Mouse (Mus musculus) gastrocnemius, adult 8-10 months (tissue): ENCODE data around the gene Cd52. TPM values are rescaled to one million over a fixed set of nuclear protein-coding genes. Genes with fewer than 3 reads are reported as not detected.
A peak's percentile ranks its signal among the peaks of the same experiment; 100 is the strongest.
"Not testable (repeated sequence)": the region's sequence is repeated elsewhere in the genome, so short reads cannot be mapped to it uniquely, and the experiment has no call there.

Experiments used
- DNase-seq, 2 experiments: peaks; one replicate each; pipeline ENCODE4 v3.0.0; 2022; ENCODE audit warnings: low spot score in 2 of 2
- total RNA-seq, 4 experiments: library from RNA; stranded (reverse); gene quantifications; 2 replicates each; pipeline ENCODE4 v1.2.4; 2022

The Cd52 gene
- total RNA-seq, result under 1 TPM in 1 of 4 experiments, not detected in 3; 0.85 TPM

DNA sequence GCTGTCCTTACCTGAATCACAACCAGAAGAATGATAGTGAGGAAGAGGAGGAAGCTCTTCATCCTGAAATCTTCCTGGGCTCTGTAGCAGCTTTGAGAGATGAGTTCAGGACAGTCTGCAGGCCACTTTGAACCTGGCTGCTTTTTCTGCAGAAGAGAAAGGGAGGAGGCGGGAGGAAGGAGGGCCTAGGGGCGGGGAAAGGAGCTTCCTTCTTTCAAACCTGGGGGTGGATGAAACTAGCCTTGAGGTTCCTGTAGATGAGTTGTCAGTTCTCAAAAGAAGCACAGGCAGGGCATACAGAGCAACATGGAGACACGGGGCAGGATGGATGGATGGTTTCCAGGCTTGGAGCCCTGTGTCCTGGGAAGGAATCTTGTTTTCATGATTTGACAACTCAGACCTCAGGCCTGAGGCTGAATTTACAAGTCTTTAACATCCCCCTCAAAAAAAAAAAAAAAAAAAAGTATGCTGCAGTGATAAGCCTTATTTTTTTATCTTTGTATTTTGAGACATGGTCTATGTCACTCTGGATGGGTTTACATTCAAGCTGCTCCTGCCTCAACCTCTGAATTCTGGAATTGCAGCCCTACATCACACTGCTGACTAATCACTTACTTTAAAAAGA lies at the start of gene Cd52:
TSS of gene Cd52 (minus strand) at position 160 of the 625 bp plus-strand sequence.
- DNase-seq, result no peak

DNA sequence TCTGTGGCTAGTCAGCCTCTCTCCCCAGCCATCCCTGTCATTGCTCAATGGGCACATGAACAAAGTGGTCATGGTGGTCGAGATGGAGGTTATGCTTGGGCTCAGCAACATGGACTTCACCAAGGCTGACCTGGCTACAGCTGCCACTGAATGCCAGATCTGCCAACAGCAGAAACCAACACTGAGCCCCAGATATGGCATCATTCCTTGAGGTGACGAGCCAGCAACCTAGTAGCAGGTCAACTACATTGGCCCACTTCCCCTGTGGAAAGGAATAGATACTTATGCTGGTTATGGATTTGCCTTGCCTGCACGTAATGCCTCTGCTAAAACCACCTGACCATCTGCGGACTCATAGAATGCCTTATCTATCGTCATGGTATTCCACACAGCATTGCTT lies 49.4 kb upstream of the Cd52 start:
- not testable (repeated sequence) for DNase-seq

DNA sequence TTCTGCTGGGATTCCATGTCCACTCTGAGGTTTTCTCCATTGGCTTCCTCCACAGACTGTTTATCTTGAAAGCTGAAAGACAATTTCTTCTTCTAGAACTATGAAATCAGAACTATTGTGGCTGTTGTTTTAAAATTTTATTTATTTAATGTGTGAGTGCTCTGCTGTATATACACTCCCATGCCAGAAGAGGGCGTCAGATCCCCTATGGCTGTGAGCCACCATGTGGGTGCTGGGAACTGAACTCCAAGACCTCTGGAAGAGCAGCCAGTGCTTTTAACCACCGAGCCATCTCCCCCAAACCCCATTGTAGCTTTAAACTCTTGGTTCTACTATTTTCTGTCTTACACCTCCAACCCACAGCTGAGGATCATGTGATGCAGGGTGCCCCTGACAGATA lies 44.0 kb upstream of the Cd52 start:
- DNase-seq, result no peak

DNA sequence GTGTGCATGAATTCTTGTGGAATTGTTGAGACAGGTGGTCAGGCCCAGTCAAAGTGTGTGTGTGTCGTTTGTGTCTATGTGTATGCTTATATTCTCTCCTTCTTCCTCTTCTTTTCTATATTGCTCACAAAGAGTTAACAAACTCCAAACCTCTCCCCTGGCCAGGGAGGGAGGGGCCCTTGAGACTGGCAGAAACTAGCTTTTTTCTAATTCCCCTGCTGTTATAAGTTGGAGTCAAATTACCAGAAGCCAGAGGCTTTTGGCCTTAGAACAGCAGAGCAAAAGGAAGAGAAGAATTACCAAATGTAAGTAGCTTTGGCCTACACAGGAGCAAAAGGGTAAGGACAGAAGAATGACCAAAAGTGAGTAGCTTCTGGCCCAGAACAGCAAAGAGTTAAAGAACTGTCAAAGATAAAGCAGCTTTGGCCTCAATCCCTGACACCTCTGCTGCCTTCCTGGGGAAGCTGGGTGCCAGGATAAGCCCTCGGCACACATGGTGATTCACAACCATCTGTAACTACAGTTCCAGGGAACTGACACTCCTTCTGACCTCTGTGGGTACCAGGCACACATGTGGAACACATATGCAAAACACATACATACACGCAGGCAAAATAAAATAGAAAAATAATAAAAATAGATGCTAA lies 41.5 kb upstream of the Cd52 start:
- DNase-seq, result no peak

DNA sequence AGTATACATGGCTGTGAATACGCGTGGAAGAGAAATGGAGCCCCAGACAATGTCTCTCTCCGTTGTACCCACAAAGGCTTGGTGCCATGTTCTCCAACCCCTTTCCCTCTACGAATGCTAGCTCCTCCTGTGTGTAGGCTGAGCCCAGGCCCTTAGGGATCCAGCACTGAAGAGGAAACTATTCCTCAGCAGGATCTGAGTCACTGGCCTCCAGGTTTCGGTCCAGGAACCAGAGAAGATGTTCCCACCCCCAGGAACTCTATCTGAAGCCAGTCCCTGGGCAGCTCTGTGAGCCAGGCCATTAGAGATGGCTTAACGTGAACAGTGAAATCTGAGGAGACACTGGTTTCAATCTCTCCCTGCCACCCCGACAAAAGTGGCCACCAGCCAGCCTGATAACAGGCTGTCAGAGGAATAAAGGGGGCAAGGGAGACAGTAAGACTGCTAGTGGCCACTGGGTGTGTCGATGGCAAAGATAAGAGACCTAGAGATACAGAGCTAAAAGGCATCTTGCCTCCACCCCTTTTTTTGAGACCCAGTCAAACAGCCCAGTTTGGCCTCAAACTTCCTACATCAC lies 37.7 kb upstream of the Cd52 start:
- no peak for DNase-seq

DNA sequence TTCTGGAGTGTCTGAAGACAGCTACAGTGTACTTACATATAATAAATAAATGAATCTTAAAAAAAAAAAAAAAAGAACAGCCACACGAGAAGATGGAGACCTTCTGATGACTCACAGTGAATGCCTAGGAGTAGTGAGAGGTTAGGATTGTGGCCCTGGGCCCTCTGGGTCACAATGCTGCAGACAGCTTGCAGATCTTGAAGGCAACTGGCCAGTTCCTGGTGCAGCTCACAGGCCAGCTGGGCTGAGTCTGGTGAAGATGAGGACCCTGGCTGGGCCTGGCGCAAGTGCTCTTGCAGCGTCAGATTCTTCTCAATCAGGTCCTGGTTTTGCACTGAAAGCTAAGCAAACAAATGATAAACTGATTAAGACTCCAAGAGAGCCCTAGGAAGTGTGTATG lies 37.2 kb upstream of the Cd52 start:
- DNase-seq, result no peak

DNA sequence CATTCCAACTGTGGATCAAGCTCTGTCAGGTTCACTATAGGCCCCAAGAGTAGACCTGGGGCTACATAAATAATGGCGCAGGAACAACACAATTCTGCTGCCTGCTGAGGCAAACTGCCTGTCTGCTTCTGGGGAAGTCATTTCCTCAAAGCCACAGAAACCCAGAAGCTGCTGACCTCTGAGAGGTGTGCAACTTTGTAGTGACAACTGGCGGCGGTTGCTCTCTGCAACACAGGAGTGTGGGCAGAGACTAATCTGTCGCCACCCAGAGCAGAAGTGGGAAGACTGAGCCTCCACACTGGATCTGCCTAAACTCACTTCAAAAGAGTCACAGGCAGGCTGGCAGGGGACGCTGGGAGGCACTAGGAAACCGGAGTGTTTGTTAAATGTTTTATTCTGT lies 34.6 kb upstream of the Cd52 start:
- no peak for DNase-seq

DNA sequence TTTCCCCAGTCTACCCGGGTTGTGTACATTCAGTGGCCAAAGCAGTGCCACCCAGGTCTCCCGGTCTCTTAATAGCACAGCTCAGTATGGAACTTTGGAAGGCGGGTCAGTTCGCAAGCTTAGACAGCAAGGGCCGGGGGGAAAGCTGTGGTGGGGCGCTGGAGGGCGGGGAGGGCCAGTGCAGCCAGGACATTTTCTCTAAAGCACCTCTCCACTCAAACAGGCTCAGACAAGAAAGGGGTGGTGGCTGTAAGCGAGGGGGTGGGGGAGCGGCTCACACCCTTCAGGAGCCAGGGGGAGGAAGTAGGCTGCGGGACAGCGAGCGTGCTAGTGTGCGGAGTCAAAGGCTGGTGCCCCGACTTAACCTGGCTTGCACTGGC lies 34.1 kb upstream of the Cd52 start:
- no peak for DNase-seq

DNA sequence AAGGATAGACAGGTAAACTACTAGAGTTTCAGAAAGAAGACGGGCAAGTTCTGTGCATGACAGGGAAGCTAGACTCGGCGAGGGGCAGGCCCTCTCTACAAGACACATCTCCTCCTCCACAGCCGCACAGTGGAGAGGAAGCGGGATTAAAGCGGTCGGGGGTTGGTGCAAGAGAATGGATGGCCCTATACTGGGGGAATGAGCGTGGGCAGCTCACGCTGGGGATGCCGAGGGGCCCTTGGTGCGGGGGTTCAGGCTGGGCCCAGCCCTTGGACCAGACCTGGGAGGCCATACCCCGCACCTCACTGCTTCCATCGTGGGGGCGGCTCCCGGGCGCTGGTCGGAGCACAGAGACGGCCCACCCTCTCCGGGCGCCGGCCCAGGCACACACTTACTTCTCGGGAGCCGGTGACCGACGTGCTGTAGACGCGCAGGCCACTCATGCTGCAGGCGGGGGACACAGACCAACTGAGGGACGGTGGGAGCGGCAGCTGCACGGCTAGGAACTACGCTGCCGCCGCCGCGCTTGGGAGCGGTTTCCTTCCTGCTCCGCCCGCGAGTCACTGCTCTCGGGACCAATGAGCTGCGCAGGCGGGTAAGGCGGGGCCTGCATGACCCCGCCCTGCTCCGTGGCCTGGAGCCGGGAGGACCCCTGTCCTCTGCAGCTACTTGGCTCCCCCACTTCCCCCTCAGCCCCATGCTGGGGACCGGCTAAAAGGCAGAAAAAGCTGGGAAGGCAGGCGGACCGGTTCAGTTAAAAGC lies 33.5 kb upstream of the Cd52 start, which contains the start of gene Sh3bgrl3:
TSS of gene Sh3bgrl3 (minus strand) at position 569 of the 762 bp plus-strand sequence.
- peak; percentile 70 for DNase-seq

DNA sequence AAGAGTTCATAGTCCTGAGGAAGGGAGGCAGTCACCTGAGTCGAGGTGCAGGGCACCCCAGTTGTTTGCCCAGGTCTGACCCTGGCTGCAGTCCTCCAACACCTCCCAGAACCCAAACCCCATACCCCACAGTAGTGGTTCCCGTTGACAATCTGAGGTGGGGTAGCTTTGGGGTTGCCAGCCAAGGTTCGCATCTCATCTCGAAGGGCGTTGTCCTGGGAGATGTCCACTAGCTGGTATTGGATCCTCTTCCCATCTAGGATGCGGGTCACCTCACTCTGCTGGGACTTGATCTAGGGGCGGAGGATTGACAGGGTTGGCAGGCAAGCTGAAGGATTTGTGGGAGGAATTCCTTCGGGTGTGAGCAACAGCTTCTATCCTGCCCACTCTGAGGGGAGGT lies 32.9 kb upstream of the Cd52 start:
- no peak for DNase-seq

DNA sequence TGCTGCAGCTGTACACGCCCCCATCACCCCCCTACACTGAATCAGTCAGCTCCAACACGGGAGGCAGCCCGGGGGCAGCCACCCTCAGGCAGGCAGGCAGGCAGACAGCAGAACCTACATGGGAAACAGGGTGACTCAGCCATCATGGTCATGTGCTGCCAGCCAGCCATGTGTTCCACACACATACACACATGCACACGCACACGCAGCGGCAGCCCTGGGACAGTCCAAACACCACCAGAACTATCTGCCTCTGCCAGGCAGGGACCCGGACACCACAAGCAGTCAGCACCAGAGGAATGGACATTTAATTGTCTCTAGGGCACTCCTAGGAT lies 32.2 kb upstream of the Cd52 start:
- DNase-seq, result no peak

DNA sequence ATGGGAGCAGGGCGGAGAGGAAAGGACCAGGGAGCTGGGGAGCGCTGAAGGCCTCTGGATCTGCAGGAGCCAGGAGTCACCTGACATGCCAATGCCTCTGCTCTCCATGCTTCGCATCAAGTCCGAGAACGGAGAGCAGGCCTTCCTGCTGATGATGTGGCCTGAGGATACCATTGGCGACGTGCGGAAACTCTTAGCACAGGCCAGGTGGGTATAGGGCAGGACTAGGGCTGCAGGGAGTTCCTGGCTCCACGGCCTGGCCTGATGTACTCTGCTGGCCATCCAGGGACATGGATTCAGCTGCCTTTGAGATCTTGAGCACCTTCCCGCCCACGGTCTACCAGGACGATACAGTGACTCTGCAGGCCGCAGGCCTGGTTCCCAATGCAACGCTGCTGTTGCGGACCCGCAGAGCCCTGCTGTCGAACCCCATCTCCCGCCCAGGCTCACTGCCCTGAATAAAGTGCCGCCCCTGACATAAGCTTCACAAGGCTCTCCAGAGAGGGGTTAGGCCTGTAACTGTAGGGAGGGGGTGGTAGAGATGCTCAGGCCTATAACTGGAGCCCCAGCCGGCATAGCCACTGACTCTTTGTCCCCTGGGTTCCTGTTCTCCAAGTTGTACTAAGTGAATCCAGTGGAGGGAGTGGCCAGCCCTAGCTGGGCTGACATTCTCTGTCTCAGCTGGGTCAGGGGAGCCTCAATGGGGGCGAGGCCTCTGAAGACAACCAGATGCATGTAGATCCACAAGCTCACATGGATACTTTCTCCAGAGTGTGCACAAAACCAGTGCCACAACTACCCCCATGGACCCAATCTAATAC lies 31.6 kb upstream of the Cd52 start:
- no peak for DNase-seq

DNA sequence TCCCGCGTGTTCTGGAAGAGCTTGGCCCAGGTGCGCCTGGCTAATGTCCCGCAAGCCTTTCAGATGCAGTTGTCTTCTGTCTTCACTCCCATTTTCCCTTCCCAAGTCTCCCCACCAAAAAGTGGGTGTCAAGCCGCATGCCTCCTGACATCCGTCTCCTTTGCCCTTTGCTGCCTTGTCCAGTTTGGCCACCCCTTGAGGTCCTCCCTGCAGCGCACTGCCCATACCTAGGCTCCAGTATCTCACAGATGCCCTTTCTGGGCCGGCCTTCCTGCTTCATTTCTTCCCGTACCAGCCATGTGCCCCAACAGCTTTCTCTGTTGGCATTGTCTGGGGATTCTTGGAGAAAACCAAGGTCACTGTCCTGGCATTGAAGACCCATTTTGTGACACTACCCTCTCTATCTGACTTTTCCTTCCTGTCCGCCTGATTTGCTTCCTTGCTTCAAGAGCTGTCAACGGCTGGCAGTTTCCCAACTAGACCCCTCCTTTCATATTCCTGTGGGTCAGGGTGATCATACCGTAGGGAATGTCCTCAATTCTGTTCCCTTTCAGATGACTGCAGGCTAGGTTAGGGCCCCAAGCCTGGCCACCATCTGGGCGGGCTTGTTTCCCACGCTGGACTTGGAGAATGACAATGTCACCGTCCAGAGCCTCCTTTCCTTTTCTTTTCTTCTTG lies 30.6 kb upstream of the Cd52 start:
- DNase-seq, result no peak

DNA sequence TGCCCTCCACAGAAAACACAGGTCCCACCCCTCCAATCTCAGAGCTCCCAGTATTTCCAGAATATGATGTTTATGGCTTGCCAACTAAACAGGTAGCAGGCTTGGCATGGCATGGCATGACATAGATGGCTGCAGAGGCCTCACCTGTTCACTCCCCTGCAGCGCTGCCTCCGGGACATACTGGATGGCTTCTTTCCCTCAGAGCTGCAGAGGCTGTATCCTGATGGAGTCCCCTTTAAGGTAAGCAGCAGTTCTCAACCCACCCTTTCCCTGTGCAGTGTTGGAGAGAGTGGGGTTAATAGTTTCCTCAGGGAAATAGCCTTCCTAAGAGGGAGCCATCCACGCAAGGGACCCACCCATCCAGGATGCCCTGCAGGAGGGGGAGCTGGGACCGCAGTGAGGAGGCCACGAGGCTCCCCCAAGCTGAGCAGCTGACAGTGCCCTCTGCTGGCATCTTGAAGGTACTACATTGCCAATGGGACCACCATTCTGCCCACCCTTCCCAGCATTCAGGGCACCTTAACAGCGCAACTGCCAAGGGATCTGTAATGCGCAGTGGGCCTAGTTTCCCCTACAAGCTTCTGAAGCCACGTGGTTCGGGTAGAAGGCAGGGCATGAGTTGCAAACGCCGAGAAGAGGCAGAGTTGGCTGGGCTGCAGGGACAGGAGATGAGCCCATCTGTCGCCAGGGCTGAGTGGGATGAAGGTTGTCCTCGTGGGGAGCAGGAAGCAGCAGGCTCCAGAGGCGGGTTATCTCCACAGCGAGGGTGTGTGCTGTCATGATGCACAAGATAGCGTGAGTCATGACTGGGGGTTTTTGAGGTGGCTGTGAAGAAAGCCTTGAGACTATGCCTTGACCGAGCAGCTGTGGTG lies 29.0 kb upstream of the Cd52 start:
- no peak for DNase-seq

DNA sequence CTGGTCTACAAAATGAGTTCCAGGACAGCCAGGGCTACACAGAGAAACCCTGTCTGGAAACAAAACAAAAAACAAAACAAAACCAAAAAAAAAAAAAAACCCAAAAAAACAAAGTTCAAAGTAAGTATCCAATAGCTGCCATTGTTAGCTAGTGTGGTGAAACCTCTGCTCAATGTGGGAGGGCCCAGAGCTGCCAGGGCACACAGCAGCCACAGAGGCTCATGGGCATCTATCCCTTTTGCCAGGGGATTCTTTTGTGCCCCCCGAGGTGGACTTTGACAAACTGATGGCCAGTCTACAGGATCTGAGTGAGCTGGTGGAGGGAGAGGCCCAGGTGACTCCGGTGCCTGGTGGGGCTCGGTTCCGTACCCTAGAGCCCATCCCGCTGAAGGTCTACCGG lies 28.3 kb upstream of the Cd52 start:
- DNase-seq, result no peak

DNA sequence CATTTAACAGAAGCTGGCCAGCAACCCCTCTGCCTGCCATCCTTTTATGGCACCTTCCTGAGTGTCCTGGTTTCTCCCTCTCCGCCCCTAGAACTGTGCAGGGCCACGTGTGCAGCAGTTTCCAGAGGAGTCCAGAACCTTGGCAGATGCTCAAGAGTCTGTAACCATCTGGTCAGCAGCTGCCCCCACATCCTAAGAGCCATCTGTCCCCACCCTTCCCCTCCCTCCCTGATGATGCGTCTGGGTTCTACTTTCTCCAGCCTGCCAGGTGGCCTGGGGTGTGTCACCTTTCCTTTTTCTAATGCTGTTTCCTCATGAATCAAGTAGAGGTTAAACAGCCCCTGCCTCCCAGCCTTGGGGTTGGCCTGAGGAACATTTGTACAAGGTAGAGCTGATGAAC lies 27.4 kb upstream of the Cd52 start:
- no peak for DNase-seq

DNA sequence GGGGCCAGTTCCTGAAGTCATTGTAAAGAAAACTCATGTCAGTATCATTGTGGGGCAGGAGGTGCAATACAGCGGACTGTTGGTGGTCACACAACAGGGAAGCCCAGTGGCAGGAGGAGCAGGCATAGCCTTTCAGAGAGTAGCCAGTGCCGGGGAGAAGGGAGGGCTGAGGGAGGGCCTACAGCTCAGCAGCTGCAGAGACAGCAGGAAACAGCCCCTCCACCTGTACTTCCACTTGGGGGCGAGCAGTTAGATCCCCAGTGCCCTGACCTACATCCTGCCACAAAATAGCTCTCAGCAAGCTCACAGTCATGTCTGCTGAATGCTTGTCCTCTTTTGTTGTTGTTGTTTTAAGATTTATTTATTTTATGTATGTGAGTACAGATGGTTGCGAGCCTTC lies 26.7 kb upstream of the Cd52 start:
- DNase-seq, result no peak

DNA sequence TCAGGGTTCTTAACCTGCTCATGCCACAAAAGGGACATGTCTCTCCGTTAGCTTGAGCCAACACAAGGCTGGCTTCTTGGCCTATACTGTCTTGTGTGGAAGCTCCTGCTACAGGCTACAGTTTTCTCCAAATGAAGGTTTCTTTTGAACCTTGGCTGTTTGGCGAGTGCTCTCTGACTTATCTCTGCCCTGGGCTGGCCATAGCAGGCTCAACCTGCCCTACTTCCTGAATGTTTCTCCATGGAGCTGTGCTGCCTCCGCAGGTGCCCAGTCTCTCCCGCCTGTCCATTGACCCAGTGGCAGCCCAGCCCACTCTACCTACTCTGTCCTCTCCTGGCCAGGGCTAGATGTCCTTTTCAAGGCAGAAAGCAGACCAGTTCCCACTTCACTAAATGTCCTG lies 26.0 kb upstream of the Cd52 start:
- no peak for DNase-seq

DNA sequence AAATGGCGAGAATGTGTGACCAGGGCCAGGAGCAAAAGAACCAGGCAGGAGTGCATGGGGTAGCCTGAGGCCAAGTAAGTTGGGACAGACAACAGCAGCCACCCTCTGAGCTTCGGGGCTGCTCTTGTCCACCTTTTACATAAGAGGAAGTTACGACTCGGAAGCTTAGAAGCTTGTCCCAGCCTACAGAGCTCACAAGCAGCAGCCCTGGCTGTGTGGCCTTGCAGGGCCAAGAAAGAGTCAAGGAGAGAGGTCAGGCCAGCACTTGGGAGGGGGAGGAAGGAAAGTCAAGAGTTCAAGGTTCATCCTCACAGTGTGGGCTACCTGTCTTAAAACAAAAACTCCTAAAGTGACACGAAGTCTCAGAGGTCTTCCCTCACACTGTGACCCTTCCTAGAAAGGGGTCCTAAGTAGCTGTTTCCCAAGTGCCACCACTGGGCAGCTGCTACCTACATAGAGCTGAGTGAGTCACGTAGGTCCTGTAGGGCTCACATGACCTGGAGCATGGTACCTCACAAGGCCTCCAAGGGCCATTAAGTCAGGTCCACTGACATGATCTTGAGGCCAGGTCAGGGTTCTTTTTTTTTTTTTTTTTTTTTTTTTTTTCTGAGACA lies 25.4 kb upstream of the Cd52 start:
- DNase-seq, result no peak

DNA sequence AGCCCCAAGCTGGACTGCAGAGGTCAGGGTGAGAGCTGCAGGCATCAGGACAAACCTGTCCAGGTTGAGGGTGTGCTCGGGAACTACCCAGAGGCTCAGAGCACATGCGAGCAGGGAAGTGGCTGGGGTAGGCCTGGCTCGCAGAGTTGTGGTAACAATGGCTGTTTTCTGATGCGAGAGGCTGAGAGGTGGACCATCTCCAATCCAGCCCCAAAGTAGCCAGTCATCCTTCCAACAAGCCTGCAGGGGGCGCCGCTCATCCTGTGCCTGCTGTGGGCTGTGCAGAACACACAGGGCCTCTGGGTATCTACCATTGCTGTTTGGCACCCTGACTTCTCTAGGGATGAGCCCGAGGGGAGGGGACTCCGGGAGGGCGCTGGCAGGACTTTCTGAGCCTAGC lies 24.8 kb upstream of the Cd52 start:
- no peak for DNase-seq
